Mouse (Mus musculus) brain, embryonic 14.5 days (tissue): ENCODE measurements around the gene Krtap11-1.

Experiments used
- CTCF ChIP-seq: fragments of 200-500 bp; IDR thresholded peaks from 2 replicates; pipeline ENCODE4 v1.5.1; 2012; ENCODE audit warnings: inconsistent platforms, mild to moderate bottlenecking, moderate library complexity, borderline replicate concordance; ENCODE audit not compliant: insufficient read depth, insufficient read length; ENCODE audit errors: extremely low read depth
- POLR2A ChIP-seq: fragments of 200-500 bp; IDR thresholded peaks from 2 replicates; pipeline ENCODE4 v1.6.1; 2012; ENCODE audit warnings: mild to moderate bottlenecking, inconsistent platforms, borderline replicate concordance; ENCODE audit not compliant: poor library complexity, insufficient read depth, insufficient read length, severe bottlenecking; ENCODE audit errors: extremely low read depth

DNA sequence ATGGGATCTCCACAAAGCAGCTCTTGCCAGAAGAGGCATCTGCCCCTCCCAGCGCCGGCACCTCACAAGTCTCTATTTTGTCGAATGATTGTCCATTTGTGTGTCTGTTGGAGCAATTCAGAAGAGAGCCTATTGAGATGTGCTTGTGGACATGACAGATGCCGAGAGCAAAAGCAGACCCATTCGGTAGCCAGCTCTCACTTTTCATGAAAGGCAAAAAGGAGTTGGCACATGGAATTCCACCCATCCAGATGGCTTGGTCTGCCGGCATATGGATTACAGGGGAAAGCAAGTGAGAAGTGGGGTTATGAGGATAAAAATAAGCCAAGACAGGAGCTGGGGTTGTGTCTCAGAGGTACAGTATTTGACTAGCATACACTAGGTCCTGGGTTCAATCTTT lies 1.8 kb downstream of the Krtap11-1 start:
- TF ChIP-seq CTCF: no peak
- no peak for TF ChIP-seq POLR2A
